Mouse (Mus musculus) heart, postnatal 14 days (tissue): ENCODE measurements around the gene Swi5. TPM values are rescaled to one million over a fixed set of nuclear protein-coding genes. Genes with fewer than 3 reads are reported as not detected.

Experiments used
- DNase-seq, 2 experiments: peaks; one replicate each; pipeline ENCODE4 v3.0.0; 2021 to 2022
- intact Hi-C: fragments of 180-260 bp; cut with DNase I; formaldehyde crosslinking; loops from one replicate; pipeline ENCODE4 v1.15.1; 2025
- long read RNA-seq, 2 experiments: library from polyadenylated mRNA; stranded (forward); transcript quantifications; one replicate each; pipeline ENCODE4 v2.0.0; 2021
- total RNA-seq, 2 experiments: library from RNA; stranded (reverse); gene quantifications; 2 replicates each; pipeline ENCODE4 v1.2.3; 2021

Gene Swi5
- total RNA-seq = 100 to 1,000 TPM; 153 to 156 TPM
- long read RNA-seq, experiment 1, transcript Swi5-207 (5 exons, 768 nt) = major isoform, 75 of 85 reads
- long read RNA-seq, experiment 1, partial matches to known transcripts = 6 of 85 reads
- long read RNA-seq, experiment 1, other reads (novel, unspliced or antisense) = 3 of 85 reads
- long read RNA-seq, experiment 2, transcript Swi5-207 (5 exons, 768 nt) = major isoform, 66 of 78 reads
- long read RNA-seq, experiment 2, partial matches to known transcripts = 3 of 78 reads
- long read RNA-seq, experiment 2, other reads (novel, unspliced or antisense) = 9 of 78 reads

DNA sequence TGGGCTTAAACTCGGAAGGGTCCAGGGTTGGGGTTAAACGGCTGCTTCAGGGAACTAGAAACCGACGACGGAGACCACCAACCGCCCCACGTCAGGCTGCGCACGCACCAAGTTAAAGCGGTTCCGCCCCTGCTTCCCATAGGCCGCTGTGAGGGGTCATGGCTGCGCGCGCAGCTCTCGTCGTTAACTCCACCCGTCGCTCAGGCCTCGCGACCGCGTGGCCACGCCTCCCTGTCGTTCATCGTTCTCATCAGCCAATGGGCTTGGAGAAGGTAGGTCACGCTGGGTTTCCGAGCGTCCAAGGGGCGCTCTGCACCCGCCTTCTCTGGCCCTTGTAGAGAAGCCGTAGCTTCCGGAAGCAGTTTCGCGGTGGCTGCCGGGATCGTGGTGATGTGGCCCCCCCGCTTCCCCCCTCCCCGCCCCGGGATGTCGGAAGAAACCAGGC lies at the start of gene Swi5:
Swi5 (minus strand) TSS at position 153 of the 445 bp plus-strand sequence.
- intact Hi-C loops = no loop called here
- DNase-seq = peak; percentile 98

DNA sequence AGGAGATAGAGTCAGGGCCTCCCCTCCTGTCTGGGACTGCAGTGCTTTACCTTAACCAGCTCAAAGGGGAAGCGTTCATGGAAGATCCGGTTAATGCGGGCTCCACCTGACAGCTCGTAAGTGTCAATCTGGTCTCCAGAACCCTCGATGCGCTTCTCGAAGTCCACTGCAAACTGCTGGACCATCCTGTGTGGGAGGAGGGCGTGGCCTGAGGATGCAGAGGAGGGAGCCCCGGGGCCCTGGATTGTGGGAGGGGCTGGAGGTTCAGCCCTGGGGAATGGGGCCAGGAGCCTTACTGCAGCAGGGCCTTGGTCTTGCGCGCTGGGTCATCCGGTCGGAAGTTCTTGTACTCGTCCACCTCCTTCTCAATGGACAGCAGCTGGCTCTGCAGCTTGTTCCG lies 48.0 kb upstream of the Swi5 start:
- intact Hi-C loops = no loop called here
- DNase-seq = no peak

DNA sequence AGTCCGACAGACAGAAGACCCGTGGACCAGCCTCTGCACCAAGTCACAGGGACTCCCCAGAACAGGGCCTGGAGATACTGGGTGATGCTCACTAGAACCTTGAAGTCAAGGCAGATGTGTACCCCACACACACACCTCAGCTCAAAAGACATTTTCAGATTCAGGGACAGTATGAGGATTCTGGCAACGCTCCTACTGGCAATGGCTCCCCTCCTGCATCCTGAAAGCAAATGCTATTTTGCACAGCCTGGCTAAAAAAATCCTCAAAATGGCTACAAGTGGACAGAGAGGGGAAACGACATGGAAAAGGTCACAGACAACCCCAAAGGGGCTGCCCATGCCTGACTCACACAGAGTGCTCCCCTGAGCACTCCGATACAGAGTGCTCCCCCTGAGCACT lies 44.3 kb upstream of the Swi5 start:
- no peak for DNase-seq
- intact Hi-C loops = no loop called here

DNA sequence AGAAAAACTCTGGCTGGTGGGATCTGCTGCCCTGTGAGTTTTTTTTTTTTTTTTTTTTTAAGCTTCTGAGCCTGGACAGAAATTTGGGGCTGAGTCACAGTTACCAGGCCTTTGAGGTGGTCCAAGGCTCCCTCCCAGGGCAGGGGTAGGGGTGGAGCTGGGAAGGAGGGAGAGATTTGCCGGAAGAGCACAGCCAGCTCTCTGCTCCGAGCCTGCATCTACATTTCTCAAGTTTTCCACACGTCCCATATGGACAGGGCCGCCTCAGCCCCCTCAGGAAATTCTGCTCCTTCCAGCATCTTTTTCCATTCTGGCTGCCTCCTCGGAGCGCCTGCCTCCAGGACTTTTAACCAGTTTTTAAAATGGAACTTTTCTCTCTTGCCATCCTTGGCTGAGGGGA lies 41.7 kb upstream of the Swi5 start:
- no peak for DNase-seq
- intact Hi-C loops = no loop called here

DNA sequence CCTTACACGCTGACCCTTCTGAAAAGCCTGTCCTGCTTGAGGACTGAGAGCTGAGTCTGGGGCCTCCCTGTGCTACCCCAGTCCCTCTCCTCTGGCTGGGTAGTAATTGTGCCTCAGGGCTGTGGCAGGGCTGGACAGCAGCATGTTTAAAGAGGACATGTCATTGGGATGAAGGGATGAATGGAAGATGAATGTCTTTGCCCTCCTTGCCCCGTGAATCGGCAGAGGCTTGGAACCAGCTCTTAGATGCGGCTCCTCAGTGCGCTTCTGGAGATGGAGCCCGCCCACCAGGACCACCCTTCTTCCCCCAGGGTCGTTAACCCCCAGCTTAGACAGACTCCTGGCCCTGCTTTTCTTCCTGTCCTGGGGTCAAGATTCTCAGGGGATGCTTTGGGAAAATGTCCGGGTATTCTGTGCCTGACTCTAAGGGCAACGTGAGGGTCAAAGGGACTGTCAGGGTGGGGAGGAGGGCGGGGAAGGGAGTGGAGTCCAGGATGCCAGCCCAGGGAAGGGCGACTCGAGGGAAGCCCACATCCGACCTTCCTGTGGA lies 41.1 kb upstream of the Swi5 start:
- intact Hi-C loops = no loop called here
- no peak for DNase-seq

DNA sequence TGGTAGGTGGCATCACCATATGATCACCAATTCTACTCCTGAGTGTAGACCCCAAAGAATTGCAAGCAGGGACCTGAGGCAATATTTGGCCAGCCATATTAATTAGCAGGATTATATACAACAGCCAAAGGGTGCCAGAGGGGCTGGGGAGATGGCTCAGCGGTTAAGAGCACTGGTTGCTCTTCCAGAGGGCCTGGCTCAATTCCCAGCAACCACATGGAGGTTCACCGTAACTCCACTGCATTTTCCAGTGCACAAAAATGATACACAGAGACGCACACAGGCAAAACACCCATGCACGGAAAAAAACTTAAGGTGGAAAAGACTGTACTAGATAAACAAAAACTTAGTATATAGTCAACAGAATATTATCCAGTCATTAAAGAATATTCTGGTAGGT lies 39.3 kb upstream of the Swi5 start:
- intact Hi-C loops = no loop called here
- no peak for DNase-seq

DNA sequence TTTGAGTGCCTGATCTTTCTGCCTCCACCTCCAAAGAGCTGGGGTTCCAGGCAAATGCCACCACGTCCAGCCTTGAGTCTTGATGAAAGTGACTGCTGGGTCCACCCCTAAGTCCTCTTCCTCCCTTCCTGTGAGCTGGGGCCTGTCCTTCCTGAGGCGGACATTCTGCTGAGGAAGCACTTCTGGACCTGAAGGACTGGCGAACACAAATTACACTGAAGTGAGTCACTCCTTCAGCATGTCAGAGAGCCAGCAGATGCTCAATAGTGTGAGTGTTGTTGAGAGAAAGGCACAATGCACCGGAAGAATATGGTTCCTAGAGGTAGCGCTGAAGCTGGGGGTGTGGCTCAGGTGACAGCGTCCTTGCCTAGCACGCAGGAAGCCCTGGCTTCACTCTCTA lies 37.5 kb upstream of the Swi5 start:
- intact Hi-C loops = no loop called here
- no peak for DNase-seq

DNA sequence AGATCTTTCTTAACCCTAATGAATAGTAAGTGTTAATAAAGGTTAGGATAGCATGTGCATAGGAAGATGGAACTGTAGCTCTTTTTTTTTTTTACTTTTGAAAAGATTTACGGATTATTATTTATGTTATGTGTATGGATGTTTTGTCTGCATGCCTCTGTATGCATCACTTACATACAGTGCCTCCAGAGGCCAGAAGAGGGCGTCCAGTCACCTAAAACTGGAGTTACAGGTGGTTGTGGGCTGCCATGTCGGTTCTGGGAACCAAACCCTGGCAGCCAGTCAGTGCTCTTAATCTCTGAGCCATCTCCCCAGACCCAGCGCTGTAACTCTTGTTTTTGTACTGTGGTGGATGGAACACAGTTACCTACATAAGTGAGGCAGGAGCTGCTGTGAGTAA lies 36.4 kb upstream of the Swi5 start:
- intact Hi-C loops = no loop called here
- DNase-seq = no peak

DNA sequence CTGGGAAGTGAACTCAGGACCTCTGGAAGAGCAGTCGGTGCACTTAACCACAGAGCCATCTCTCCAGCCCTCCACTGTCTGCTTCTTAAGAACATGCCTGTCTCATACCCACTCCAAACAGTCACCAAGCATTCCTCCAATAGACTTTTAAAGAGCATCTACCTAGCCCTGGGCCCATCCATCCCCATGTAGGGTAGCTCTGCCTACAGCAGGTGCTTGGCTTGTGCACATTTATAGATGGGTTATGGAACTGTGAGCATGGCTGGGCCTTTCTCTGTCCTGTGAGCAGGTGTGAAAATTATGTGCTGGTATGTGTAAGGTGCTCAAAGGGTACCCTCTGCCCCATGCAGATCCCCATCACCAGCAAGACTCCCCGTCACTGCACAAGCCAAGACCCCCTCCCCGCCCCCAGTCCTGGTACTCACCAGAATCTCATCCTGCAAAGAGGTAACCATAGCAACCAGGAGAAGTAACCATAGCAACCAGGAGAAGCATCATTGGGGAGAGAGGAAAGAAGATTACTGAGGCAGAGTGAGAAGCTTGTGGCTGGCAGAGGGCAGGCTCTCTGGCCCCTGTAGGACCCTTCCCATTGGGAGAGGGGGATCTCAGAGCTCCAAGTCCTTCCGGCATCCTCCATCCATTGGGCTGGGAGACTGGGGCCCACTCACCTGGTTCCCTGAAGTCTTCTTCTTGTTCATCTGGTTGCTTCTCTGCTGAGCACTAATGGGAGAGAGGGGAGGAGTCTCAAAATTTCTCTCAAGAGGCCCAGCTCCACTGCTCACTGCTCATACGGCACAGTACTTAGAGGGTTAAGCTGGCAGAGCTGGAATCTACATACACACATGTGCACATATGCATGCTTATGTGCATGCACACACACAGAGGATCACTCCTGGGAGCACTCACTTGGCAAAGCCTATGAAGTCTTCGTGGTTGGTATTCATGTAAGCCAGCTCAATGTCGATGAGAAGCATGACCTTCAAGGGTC lies 35.2 kb upstream of the Swi5 start:
- no peak for DNase-seq
- intact Hi-C loops = no loop called here

DNA sequence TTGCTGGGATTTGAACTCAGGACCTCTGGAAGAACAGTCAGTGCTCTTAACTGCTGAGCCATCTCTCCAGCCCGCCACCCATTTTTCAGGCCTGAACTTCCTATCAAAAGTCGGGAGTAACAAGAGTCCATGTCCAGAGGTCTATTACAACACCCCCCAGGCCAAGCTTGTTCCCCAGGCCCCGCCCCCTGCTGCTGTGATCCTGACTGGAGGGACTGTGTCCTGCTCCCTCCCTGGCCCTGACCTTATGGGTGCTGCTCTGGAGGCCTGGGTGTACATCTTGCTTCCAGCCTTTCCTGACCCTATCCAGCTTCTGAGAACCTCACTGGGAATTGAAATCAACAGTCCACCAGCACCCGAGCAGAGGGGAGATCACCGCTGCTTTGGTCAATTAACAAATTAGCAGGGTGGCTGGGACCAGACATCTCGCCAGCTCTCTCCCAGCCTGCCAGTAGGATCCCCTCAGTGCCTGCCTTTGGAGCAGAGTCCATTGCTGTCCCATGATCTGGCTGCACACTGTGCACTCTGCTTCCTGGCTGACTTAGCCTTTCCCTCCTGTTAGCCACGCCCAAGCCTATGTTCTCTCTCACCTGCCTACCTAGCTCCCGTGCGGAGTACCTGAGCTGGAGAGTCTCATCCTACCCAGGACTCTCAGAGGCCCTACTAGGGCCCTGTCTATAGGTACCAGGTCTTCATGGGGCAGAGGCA lies 33.9 kb upstream of the Swi5 start:
- no peak for DNase-seq
- intact Hi-C loops = no loop called here

DNA sequence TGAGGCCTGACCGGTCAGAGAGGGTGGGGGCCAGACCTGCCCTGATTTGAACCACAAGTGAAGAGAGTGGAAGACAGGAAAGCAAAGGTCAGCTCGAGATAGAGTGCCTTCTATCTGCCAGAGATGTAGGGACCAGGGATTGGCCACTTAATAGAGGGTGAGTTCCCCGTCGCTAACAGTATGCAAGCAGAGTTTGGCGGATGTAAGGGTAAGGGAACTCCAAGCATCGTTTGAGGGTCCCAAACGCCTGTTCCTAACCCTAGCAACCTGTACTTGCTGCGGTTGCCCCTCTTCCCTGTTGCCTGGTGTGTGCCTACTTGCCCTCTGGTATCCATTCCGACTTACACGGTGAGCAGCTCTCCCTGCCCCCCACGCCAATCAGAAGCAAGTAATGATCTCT lies 32.8 kb upstream of the Swi5 start:
- intact Hi-C loops = no loop called here
- no peak for DNase-seq

DNA sequence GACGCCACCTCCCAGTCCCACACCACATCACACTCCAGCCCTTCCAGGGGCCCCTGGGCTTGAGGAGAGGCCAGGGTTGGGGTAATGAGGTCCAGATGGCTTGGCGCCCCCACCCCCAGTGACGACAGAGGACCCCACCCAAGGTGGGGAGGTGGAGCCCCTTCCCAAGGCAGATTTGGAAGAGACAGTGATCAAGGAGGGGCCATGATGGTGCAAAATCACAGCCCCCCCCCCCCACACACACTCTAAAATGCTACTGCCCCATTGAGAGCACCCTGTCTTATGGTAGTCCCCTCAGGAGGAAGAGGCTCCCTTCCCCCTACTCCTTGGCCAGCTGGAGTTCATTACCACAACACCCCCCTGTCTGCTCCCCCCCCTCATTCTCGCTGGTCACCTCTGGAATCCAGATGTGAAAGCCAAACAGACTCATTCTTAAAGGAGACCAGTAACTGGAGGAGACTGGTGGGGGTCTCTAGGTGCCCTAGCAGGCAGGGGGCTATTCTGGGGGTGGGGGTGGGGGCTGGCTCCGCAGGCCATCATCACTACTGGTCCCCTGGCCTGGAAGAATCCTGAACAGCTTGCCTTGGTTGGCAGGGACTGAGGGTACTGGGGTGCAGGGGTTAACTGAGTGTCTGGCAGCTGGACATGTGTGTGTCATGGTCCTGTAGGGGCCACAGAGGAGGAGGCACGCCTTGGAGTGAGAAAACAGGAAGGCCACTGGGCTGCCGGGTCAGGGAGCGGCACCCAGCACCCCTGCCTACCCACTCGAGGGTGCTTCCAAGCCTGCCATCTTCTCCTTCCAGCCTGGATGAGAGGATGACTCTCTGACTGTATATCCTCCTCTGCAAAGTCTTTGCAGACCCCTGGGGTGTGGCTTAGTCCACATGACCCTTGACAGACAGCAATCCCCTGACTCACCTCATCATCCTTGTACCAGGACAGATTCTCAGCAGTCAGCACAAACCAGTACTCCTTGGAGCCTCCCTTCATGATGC lies 32.0 kb upstream of the Swi5 start:
- peak; percentile 59 to 63 for DNase-seq
- intact Hi-C loops = no loop called here

DNA sequence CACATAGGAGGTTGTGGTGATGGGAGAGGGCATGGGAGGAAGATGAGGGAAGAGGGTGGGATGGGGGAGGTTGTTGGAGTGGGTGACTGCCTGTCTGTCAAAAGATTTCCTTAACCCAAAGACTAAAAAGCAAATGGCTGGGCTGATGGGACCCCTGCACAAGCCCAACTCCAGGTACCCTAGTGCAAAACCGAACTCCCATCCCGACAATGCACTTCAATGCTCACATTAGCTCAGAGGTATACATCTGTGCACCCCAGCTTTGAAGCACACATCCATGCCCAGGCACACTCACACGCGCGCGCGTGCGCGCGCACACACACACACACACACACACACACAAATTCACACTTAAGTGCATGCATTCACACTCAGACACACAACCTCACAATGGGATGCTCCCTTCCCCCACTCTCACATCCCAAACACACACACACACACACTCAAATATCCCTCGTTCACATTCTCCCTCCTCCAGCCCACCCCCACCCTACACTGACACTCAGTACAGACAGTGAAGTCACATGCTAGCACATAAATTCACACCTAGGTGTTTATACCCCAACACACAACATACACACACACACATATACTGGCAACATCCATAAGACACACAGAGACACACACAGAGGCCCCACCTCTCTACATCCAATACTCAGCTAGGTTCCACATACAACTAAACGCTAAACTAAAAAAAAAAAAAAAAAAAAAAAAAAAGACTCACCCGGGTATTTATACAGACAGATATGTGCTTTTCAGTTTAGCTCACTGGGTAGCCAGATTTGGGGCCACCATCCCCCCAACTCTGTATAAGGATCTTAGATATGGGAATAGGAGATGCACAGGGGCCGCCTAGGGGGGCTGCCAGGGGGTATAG lies 31.1 kb upstream of the Swi5 start:
- intact Hi-C loops = no loop called here
- DNase-seq = no peak

DNA sequence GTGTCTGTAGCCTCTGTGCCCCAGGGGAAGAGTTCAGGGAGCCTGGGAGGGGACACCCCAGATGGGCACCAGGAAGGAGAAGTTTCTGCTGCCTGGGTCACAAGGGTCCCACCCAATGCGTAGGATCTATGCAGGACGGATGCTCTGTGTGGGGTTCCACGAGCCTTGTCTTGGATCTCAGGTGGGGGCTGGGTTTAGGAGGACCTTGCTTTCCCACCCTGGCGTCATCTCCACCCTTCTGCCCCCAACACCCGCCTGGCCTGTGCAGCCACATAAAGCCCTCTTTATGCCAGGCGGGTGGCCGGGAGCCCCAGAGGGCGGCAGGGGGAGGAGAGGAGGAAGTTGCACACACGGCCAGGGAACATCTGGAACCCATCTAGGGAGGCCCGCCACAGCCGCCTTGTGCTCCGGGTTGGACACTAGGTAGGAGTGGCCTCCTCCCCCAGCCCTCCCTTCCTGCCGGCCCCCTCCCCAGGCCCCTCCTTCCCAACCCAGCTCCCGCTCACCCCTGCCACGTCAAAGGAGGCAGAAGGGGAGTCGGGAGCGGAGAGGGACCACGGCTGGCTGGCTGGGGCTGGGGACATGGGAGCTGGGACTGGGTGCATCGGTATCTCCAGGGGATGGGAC lies 30.0 kb upstream of the Swi5 start:
- intact Hi-C loops = no loop called here
- DNase-seq = peak; percentile 75 to 80

DNA sequence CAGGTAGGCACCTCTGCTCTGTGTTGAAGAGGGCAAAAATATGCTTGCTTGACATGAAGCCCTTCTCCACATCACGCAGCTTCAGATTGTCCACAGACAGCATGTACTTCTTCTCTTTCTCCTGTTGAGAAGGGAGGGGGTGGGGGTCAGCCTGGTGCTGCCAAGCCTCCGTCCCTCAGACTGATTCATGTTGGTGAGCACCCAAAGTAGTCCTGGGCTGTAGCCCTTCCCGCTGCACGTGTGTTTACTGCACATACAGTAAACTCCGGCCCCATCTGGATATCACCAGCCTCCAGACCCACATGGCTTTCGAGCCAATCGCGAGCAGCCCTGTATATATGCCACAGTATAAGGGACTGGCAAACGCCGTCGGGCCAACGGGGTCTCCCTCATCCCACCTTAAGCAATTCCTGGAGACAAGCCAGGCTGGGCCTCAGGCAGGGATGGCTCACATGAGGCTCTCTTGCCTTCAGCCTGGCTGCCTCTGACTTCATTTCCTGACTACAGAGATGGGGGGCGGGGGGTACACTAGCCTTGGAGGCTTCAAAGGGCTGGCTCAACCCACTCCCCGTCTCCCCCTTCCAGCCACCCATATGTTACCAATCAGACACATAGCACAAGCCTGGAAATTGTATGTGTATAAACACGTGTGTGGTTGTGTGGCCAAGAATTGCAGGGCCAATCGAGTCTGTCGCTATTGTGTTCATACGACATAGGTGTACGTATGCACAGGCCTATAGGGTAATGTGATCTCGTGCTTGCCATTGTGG lies 29.2 kb upstream of the Swi5 start:
- no peak for DNase-seq
- intact Hi-C loops = no loop called here

DNA sequence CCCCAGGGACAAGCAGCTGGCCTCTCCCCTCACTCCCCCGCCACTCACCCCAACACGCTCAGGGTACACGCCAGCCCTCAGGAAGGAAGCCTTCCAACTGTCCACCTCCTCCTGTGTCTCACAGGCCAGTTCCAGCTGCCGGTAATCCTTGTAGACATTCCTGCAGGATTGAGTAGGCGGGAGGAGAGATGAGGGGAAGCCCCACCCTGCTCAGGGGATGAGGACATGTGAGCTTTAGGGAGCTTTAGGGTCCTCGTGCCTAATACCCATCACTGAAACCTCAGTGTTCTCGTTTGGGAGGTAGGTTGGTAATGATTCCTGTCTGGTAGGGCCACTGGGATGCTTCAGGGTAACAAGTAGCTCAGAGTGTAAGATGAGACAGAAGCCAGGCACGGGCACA lies 27.9 kb upstream of the Swi5 start:
- intact Hi-C loops = no loop called here

DNA sequence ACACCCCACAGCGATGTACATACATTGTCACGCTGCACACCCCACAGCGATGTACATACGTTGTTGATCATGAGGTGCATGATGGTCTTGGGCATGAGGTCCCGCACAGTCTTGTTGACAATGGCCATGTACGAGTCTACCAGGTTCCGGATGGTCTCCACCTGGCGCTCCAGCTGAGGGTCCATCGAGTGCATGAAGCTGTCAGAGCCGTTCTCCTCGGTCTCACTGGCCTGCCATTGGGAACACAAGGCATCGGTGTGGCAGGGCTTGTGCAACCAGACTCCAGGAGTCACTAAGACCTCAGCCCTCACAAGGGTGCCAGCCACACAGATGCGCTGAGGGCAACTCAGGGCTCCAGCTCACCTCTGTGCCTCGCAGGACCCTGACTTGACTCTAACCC lies 27.0 kb upstream of the Swi5 start:
- intact Hi-C loops = no loop called here
- no peak for DNase-seq

More for the DNA sequence above, 27.9 kb upstream of the Swi5 start:
- peak; percentile 50 to 54 for DNase-seq
